ENCODE assay signal across 1 mouse cellular context in the genomic region with DNA sequence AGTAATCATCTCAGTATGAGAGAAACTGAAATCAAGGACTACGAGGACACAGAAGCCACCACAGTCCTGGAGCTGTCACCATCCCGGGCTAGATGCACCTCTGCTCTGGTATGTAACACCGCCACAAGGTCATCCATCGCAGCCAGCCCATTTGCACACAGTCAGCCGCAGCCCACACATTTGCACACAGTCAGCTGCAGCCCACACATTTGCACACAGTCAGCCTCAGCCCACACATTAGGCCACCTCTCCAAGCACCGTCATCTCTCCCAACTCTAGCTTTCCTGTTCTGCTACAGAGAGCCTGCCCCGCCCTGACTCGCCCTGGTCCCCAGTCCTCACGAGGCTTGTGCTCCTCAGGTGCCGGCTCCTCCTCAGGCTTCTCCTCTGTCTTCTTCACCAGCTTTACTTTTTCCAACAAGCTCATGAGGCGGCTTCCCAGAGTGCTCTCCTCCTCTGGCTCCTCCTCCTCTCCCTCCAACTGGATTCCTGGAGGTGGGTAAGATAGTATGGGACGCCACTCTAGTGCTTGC.
TF ChIP-seq lines count a peak whose summit lies in the region.

No protein-coding gene starts in this region.

TF ChIP-seq in CH12.LX, 34 proteins besides CTCF, POLR2A, EP300 and RAD21:
- TF ChIP-seq MAZ (IDR thresholded peaks at IDR 0.05; ENCODE audit: low read depth, low read length) (no peak), ZKSCAN1 (IDR thresholded peaks at IDR 0.05; ENCODE audit: borderline replicate concordance, low read depth, low read length) (peak; percentile 74)
